8 mouse cellular contexts compared by ENCODE assay signal in genomic region chrX:161717764-161718382, GRCm38 (mm10). TPM values are rescaled to one million over a fixed set of nuclear protein-coding genes. Genes with fewer than 3 reads are reported as not detected.
DNase-seq lines count a peak whose midpoint lies in the region; ATAC-seq and TF ChIP-seq lines count a peak whose summit lies in the region.

No protein-coding gene starts in this region.

- no peaks in the 10 kb centered on the region for H3K36me3 ChIP-seq in heart, embryonic 11.5 days (ENCODE audit: control insufficient read depth, insufficient read depth, low read length)
- H3K36me3 ChIP-seq in forebrain, embryonic 13.5 days (ENCODE audit: poor library complexity, severe bottlenecking), result no peaks in the 10 kb centered on the region
- H3K36me3 ChIP-seq in limb, embryonic 15.5 days, result no peaks in the 10 kb centered on the region
- H3K36me3 ChIP-seq in stomach, postnatal 0 days (ENCODE audit: control insufficient read depth, insufficient read depth, low read length), result no peaks in the 10 kb centered on the region

- DNase-seq in heart, postnatal 14 days, result no peak
- peak; percentile 20 for DNase-seq in R1 (ENCODE audit: low read depth, low spot score)
- peak; percentile 13 for DNase-seq in stomach, postnatal 0 days (ENCODE audit: low spot score)
- DNase-seq in thymus, adult 18-20 months, result no peak
- DNase-seq in adrenal gland, adult 2 months, result no peak

- no peak; the same call in 1 of the 2 replicates for ATAC-seq in heart, embryonic 11.5 days (replicated peaks; ENCODE audit: insufficient number of reproducible peaks, low FRiP score, low TSS enrichment)
- peak; percentile 11; the same call in 1 of the 2 replicates for ATAC-seq in forebrain, embryonic 13.5 days
- ATAC-seq in limb, embryonic 15.5 days (ENCODE audit: insufficient number of reproducible peaks, low FRiP score, low TSS enrichment, low read depth), result no peak
- ATAC-seq in stomach, postnatal 0 days (ENCODE audit: low FRiP score, low TSS enrichment), result no peak

- H3K27me3 ChIP-seq in heart, embryonic 11.5 days (ENCODE audit: control insufficient read depth, insufficient read depth, low read length), result peaks cover 28% of the 10 kb centered on the region
- H3K27me3 ChIP-seq in forebrain, embryonic 13.5 days, result peaks cover 10% of the 10 kb centered on the region; the same call in 1 of the 2 replicates
- peaks cover 66% of the 10 kb centered on the region for H3K27me3 ChIP-seq in limb, embryonic 15.5 days
- no peaks in the 10 kb centered on the region for H3K27me3 ChIP-seq in stomach, postnatal 0 days (ENCODE audit: control insufficient read depth, insufficient read depth, low read length)

- WGBS in heart, embryonic 11.5 days (ENCODE audit: insufficient replicate concordance), result 22% methylated on average over 26 of the region's 26 CpGs
- 21% methylated on average over 26 of the region's 26 CpGs for WGBS in forebrain, embryonic 13.5 days
- 20% methylated on average over 26 of the region's 26 CpGs for WGBS in limb, embryonic 15.5 days
- WGBS in stomach, postnatal 0 days, result 11% methylated on average over 26 of the region's 26 CpGs

- TF ChIP-seq EP300 in stomach, postnatal 0 days (optimal IDR thresholded peaks at IDR 0.05), result no peak

- no peak overlapping the region for H3K27ac ChIP-seq in heart, embryonic 11.5 days (ENCODE audit: low read depth, low read length)
- peak overlapping the region; percentile 78 for H3K27ac ChIP-seq in forebrain, embryonic 13.5 days
- H3K27ac ChIP-seq in limb, embryonic 15.5 days, result no peak overlapping the region
- peak overlapping the region; percentile 70; the same call in 1 of the 2 replicates for H3K27ac ChIP-seq in stomach, postnatal 0 days (replicated peaks)

- H3K4me2 ChIP-seq in heart, embryonic 11.5 days, result peak overlapping the region; percentile 78
- H3K4me2 ChIP-seq in forebrain, embryonic 13.5 days, result peak overlapping the region; percentile 74
- H3K4me2 ChIP-seq in limb, embryonic 15.5 days, result peak overlapping the region; percentile 88
- H3K4me2 ChIP-seq in stomach, postnatal 0 days (replicated peaks; ENCODE audit: low read depth), result peak overlapping the region; percentile 69

- intact Hi-C loops in heart, postnatal 14 days (cut with DNase I), result no loop called here

- TF ChIP-seq CTCF in stomach, postnatal 0 days (IDR thresholded peaks at IDR 0.05; ENCODE audit: low read depth), result no peak

- H3K9ac ChIP-seq in heart, embryonic 11.5 days (ENCODE audit: low read depth, low read length), result no peak overlapping the region
- peak overlapping the region; percentile 76 for H3K9ac ChIP-seq in forebrain, embryonic 13.5 days
- no peak overlapping the region for H3K9ac ChIP-seq in limb, embryonic 15.5 days
- H3K9ac ChIP-seq in stomach, postnatal 0 days (ENCODE audit: low read length), result peak overlapping the region; percentile 64

- no peaks in the 10 kb centered on the region for H3K4me1 ChIP-seq in heart, embryonic 11.5 days (ENCODE audit: control insufficient read depth, insufficient read depth, low read length)
- 0 out of 2 replicates have a peak, but pooled peaks cover 5% of the 10 kb centered on the region for H3K4me1 ChIP-seq in forebrain, embryonic 13.5 days
- H3K4me1 ChIP-seq in limb, embryonic 15.5 days, result no peaks in the 10 kb centered on the region
- no peaks in the 10 kb centered on the region for H3K4me1 ChIP-seq in stomach, postnatal 0 days (replicated peaks; ENCODE audit: control insufficient read depth, insufficient read depth)

- H3K9me3 ChIP-seq in heart, embryonic 11.5 days (replicated peaks; ENCODE audit: control insufficient read depth, low read length), result no peaks in the 10 kb centered on the region
- no peaks in the 10 kb centered on the region for H3K9me3 ChIP-seq in forebrain, embryonic 13.5 days (replicated peaks)
- no peaks in the 10 kb centered on the region for H3K9me3 ChIP-seq in limb, embryonic 15.5 days
- H3K9me3 ChIP-seq in stomach, postnatal 0 days (ENCODE audit: control insufficient read depth, low read length), result no peaks in the 10 kb centered on the region

- H3K4me3 ChIP-seq in heart, embryonic 11.5 days (ENCODE audit: low read depth, low read length), result peak overlapping the region; percentile 58
- peak overlapping the region; percentile 60 for H3K4me3 ChIP-seq in forebrain, embryonic 13.5 days
- H3K4me3 ChIP-seq in limb, embryonic 15.5 days, result peak overlapping the region; percentile 49
- H3K4me3 ChIP-seq in stomach, postnatal 0 days (ENCODE audit: low read depth, low read length), result peak overlapping the region; percentile 51

RNA-seq across cellular contexts. Expression of gene Rai2, which starts 1.0 kb away (rescaled TPM):
- 3.2 and 4.5 TPM in 2 replicates for polyA plus RNA-seq in heart, embryonic 11.5 days (2014; fragmentation: Nextera tagmentation; extraction: Ambion mirVana)
- 10 to 100 TPM; 22.1 to 25.0 TPM for total RNA-seq in heart, postnatal 14 days (2021)
- polyA plus RNA-seq in forebrain, embryonic 13.5 days (2015; fragmentation: Nextera tagmentation; extraction: Ambion mirVana), result 10.5 and 13.2 TPM in 2 replicates
- 4.5 and 8.3 TPM in 2 replicates for polyA plus RNA-seq in limb, embryonic 15.5 days (2015; fragmentation: Nextera tagmentation; extraction: Ambion mirVana)
- polyA plus RNA-seq in stomach, postnatal 0 days (2015; fragmentation: Nextera tagmentation; extraction: Ambion mirVana), result 4.6 TPM in 2 replicates
- total RNA-seq in adrenal gland, adult 2 months (2021), result 10 to 100 TPM; 22.0 to 26.3 TPM
- 24.7 and 29.3 TPM in 2 replicates for polyA plus RNA-seq in adrenal gland, adult 2 months (2012; rRNA removed)

Comparison
In these comparisons a context has a peak if more than half of its experiments do, and no peak if none do; other contexts are left out.
1. H3K27ac ChIP-seq: peak in forebrain, embryonic 13.5 days (single experiment) and stomach, postnatal 0 days (single experiment); none in heart, embryonic 11.5 days (single experiment) and limb, embryonic 15.5 days (single experiment).
2. H3K9ac ChIP-seq: peak in forebrain, embryonic 13.5 days (single experiment) and stomach, postnatal 0 days (single experiment); none in heart, embryonic 11.5 days (single experiment) and limb, embryonic 15.5 days (single experiment).
3. DNase-seq: peak in R1 (single experiment) and stomach, postnatal 0 days (single experiment); none in heart, postnatal 14 days (0 of 2), thymus, adult 18-20 months (0 of 2) and adrenal gland, adult 2 months (single experiment).
4. Peak in every context shown above with its lines, with median percentiles within 50 percentile points of each other: H3K4me2 ChIP-seq and H3K4me3 ChIP-seq.